Comparison of ENCODE assay signal across 25 mouse cellular contexts in genomic region chr6:31188066-31188465, GRCm38 (mm10).
DNase-seq lines count a peak whose midpoint lies in the region; ATAC-seq and TF ChIP-seq lines count a peak whose summit lies in the region.
"Had no signal": no experiment of that assay in that cellular context is flagged by ENCODE, and none has a peak within 500 bp of the region (broad histone marks: within the 10 kb centered on the region; RNA-seq: fewer than 3 reads in every experiment).

No protein-coding gene starts in this region.

- H3K27me3 ChIP-seq in kidney, adult 2 months (replicated peaks; ENCODE audit: control insufficient read depth, insufficient read depth, low read length): no peaks in the 10 kb centered on the region
- H3K27me3 ChIP-seq in kidney, embryonic 14.5 days (ENCODE audit: control insufficient read depth, insufficient read depth, low read length): no peaks in the 10 kb centered on the region
- H3K27me3 ChIP-seq in midbrain, embryonic 14.5 days (ENCODE audit: control insufficient read depth, insufficient read depth, low read length): no peaks in the 10 kb centered on the region
- H3K27me3 ChIP-seq: heart, embryonic 15.5 days; limb, embryonic 15.5 days; liver, embryonic 15.5 days; lung, embryonic 15.5 days; midbrain, embryonic 13.5 days had no signal

- H3K4me3 ChIP-seq in kidney, adult 2 months (ENCODE audit: insufficient read depth, low read depth, low read length): no peak overlapping the region
- H3K4me3 ChIP-seq in kidney, embryonic 14.5 days (ENCODE audit: low read length): no peak overlapping the region
- no peak overlapping the region for H3K4me3 ChIP-seq in left cerebral cortex, adult 2 months
- H3K4me3 ChIP-seq in midbrain, embryonic 14.5 days (replicated peaks; ENCODE audit: low read depth, low read length): no peak overlapping the region
- H3K4me3 ChIP-seq: erythroblast, embryonic 14.5 days; heart, embryonic 10.5 days; heart, embryonic 15.5 days; limb, embryonic 10.5 days; limb, embryonic 15.5 days; liver, embryonic 15.5 days; lung, embryonic 15.5 days; midbrain, embryonic 13.5 days had no signal

- H3K36me3 ChIP-seq in kidney, adult 2 months (ENCODE audit: control insufficient read depth, insufficient read depth, low read length): no peaks in the 10 kb centered on the region
- H3K36me3 ChIP-seq in kidney, embryonic 14.5 days (ENCODE audit: control insufficient read depth, insufficient read depth, low read length): no peaks in the 10 kb centered on the region
- no peaks in the 10 kb centered on the region for H3K36me3 ChIP-seq in midbrain, embryonic 14.5 days (ENCODE audit: control insufficient read depth, insufficient read depth, low read length)
- H3K36me3 ChIP-seq: G1E; heart, embryonic 10.5 days; heart, embryonic 15.5 days; limb, embryonic 10.5 days; limb, embryonic 15.5 days; liver, embryonic 15.5 days; lung, embryonic 15.5 days; midbrain, embryonic 13.5 days had no signal

- TF ChIP-seq CTCF in kidney, adult 2 months (conservative IDR thresholded peaks at IDR 0.05; ENCODE audit: insufficient read depth, insufficient read length, low read depth, low read length): no peak
- TF ChIP-seq CTCF in left cerebral cortex, adult 2 months (IDR thresholded peaks at IDR 0.05): no peak

- no peak overlapping the region for H3K9ac ChIP-seq in kidney, embryonic 14.5 days (ENCODE audit: low read depth, low read length)
- H3K9ac ChIP-seq in midbrain, embryonic 14.5 days (replicated peaks; ENCODE audit: low read length): no peak overlapping the region
- H3K9ac ChIP-seq: heart, embryonic 15.5 days; limb, embryonic 15.5 days; liver, embryonic 15.5 days; lung, embryonic 15.5 days; midbrain, embryonic 13.5 days had no signal

- ATAC-seq in kidney, embryonic 14.5 days (ENCODE audit: low FRiP score, low TSS enrichment): no peak
- ATAC-seq in common myeloid progenitor, adult 5-6 weeks (replicated peaks; ENCODE audit: low read depth, poor library complexity, severe bottlenecking): peak; percentile 20; the same call in 1 of the 2 replicates
- no peak for ATAC-seq in midbrain, embryonic 14.5 days (ENCODE audit: low FRiP score, low TSS enrichment)
- ATAC-seq: forebrain, embryonic 16.5 days; hindbrain, embryonic 16.5 days; intestine, embryonic 16.5 days; midbrain, embryonic 13.5 days had no signal

- 31% methylated on average over 1 of the region's 1 CpGs for WGBS in kidney, adult 2 months
- 36% methylated on average over 1 of the region's 1 CpGs for WGBS in kidney, embryonic 14.5 days
- WGBS in midbrain, embryonic 14.5 days: 93% methylated on average over 1 of the region's 1 CpGs

- H3K4me2 ChIP-seq in kidney, embryonic 14.5 days (replicated peaks; ENCODE audit: low read depth, low read length): no peak overlapping the region
- no peak overlapping the region for H3K4me2 ChIP-seq in midbrain, embryonic 14.5 days (ENCODE audit: low read length)
- H3K4me2 ChIP-seq: heart, embryonic 15.5 days; limb, embryonic 15.5 days; liver, embryonic 15.5 days; lung, embryonic 15.5 days; midbrain, embryonic 13.5 days had no signal

- H3K4me1 ChIP-seq in kidney, adult 2 months (ENCODE audit: control insufficient read depth, insufficient read depth, low read length): peaks cover 33% of the 10 kb centered on the region
- no peaks in the 10 kb centered on the region for H3K4me1 ChIP-seq in kidney, embryonic 14.5 days (ENCODE audit: control insufficient read depth, insufficient read depth, low read length)
- H3K4me1 ChIP-seq in midbrain, embryonic 14.5 days (ENCODE audit: control insufficient read depth, insufficient read depth, low read length): no peaks in the 10 kb centered on the region
- H3K4me1 ChIP-seq: limb, embryonic 15.5 days; lung, embryonic 15.5 days; midbrain, embryonic 13.5 days had no signal

- intact Hi-C loops in left cerebral cortex, adult 2 months (cut with DNase I): no loop called here

- DNase-seq in kidney, adult 2 months: no peak
- DNase-seq in thymus, postnatal 0 days (ENCODE audit: low spot score): peak; percentile 28
- DNase-seq in thymus, postnatal 4 days: no peak
- no peak for DNase-seq in left cerebral cortex, adult 2 months (ENCODE audit: extremely low spot score in 1 of 2, low spot score in 2 of 2)
- no peak for DNase-seq in midbrain, embryonic 14.5 days
- DNase-seq: adrenal gland, postnatal 10 days; B cell, adult 2 months; cerebellum, adult 11 months; cerebellum, adult 9-11 months; kidney, postnatal 14 days; lung, postnatal 36 days had no signal

- H3K9me3 ChIP-seq in kidney, embryonic 14.5 days (ENCODE audit: control insufficient read depth, low read length): no peaks in the 10 kb centered on the region
- no peaks in the 10 kb centered on the region for H3K9me3 ChIP-seq in midbrain, embryonic 14.5 days (ENCODE audit: control insufficient read depth, low read length)
- H3K9me3 ChIP-seq: G1E; heart, embryonic 10.5 days; heart, embryonic 15.5 days; limb, embryonic 10.5 days; limb, embryonic 15.5 days; liver, embryonic 15.5 days; lung, embryonic 15.5 days; midbrain, embryonic 13.5 days had no signal

- TF ChIP-seq POLR2A in kidney, adult 2 months (IDR thresholded peaks at IDR 0.05; ENCODE audit: low read depth, low read length): no peak

- H3K27ac ChIP-seq in kidney, adult 2 months (ENCODE audit: insufficient read depth, low read depth, low read length): peak overlapping the region; percentile 1; the same call in 1 of the 2 replicates
- H3K27ac ChIP-seq in kidney, embryonic 14.5 days (ENCODE audit: low read depth, low read length): no peak overlapping the region
- no peak overlapping the region for H3K27ac ChIP-seq in left cerebral cortex, adult 2 months
- no peak overlapping the region for H3K27ac ChIP-seq in midbrain, embryonic 14.5 days (replicated peaks; ENCODE audit: low read depth, low read length)
- H3K27ac ChIP-seq: heart, embryonic 10.5 days; heart, embryonic 15.5 days; limb, embryonic 10.5 days; limb, embryonic 15.5 days; liver, embryonic 15.5 days; lung, embryonic 15.5 days; midbrain, embryonic 13.5 days had no signal
